Mouse (Mus musculus) forebrain, embryonic 12.5 days (tissue): ENCODE measurements around the gene Cwc27. TPM values are rescaled to one million over a fixed set of nuclear protein-coding genes. Genes with fewer than 3 reads are reported as not detected.

Experiments used
- ATAC-seq: fragments of 200-750 bp; cut with Nextera tagmentation; 2 replicates; pipeline ENCODE4 v1.8.0; 2017; ENCODE audit warnings: moderate TSS enrichment; ENCODE audit not compliant: low FRiP score
- H3K27ac ChIP-seq: fragments of 300-500 bp; sonication (generic); 2 replicates; pipeline ENCODE4 v1.5.1; 2016; ENCODE audit warnings: mild to moderate bottlenecking
- H3K27me3 ChIP-seq: fragments of 300-500 bp; sonication (generic); 2 replicates; pipeline ENCODE4 v1.6.1; 2016; ENCODE audit warnings: mild to moderate bottlenecking
- H3K36me3 ChIP-seq: fragments of 300-500 bp; sonication (generic); replicated peaks from 2 replicates; pipeline ENCODE4 v1.6.1; 2016; ENCODE audit warnings: mild to moderate bottlenecking
- H3K4me1 ChIP-seq: fragments of 300-500 bp; sonication (generic); 2 replicates; pipeline ENCODE4 v1.6.1; 2016
- H3K4me2 ChIP-seq: fragments of 300-500 bp; sonication (generic); 2 replicates; pipeline ENCODE4 v1.6.1; 2016; ENCODE audit warnings: mild to moderate bottlenecking, moderate library complexity
- H3K4me3 ChIP-seq: fragments of 300-500 bp; sonication (generic); replicated peaks from 2 replicates; pipeline ENCODE4 v1.5.1; 2016; ENCODE audit warnings: mild to moderate bottlenecking
- H3K9ac ChIP-seq: fragments of 300-500 bp; sonication (generic); 2 replicates; pipeline ENCODE4 v1.6.1; 2016; ENCODE audit warnings: mild to moderate bottlenecking
- H3K9me3 ChIP-seq: fragments of 300-500 bp; sonication (generic); 2 replicates; pipeline ENCODE4 v1.6.1; 2016
- WGBS: fragments of 180-500 bp; shearing (Covaris S2); methylation state at CpG from one replicate; pipeline ENCODE4 v1.1.7; 2016; 5-methylcytosine and 5-hydroxymethylcytosine counted together
- polyA plus RNA-seq: library from polyadenylated mRNA; unstranded; fragments of >200 nt; fragmentation: Nextera tagmentation; extraction: Ambion mirVana; gene quantifications from 2 replicates; pipeline ENCODE4 v1.2.1, GENCODE M21; 2016

Cwc27 gene
- polyA plus RNA-seq, 1 experiment from 2014 or later, result 31.7 TPM

GRCm38 (mm10) chr13:104590931-104591330, 226.0 kb downstream of the Cwc27 start:
- no peak for ATAC-seq
- no peak overlapping the region for H3K4me2 ChIP-seq
- H3K9me3 ChIP-seq, result no peaks in the 10 kb centered on the region
- no peak overlapping the region for H3K27ac ChIP-seq
- H3K36me3 ChIP-seq, result no peaks in the 10 kb centered on the region
- no peaks in the 10 kb centered on the region for H3K27me3 ChIP-seq
- H3K4me1 ChIP-seq, result peaks cover 3% of the 10 kb centered on the region; the same call in 1 of the 2 replicates
- 90% methylated on average over 7 of the region's 7 CpGs for WGBS
- H3K4me3 ChIP-seq, result no peak overlapping the region
- no peak overlapping the region for H3K9ac ChIP-seq

- Histone ChIP-seq H3K4me1 (peaks cover 3% of the 10 kb centered on the region; the same call in 1 of the 2 replicates), H3K36me3 (no peaks in the 10 kb centered on the region), H3K9ac (no peak overlapping the region), H3K4me2 (no peak overlapping the region), H3K4me3 (no peak overlapping the region), H3K9me3 (no peaks in the 10 kb centered on the region), H3K27me3 (no peaks in the 10 kb centered on the region), H3K27ac (no peak overlapping the region)
- WGBS, result 59% methylated on average over 11 of the region's 11 CpGs
- ATAC-seq, result peak; percentile 51; the same call in 1 of the 2 replicates
Observed at GRCm38 (mm10) chr13:104590097-104590607, 226.8 kb downstream of the Cwc27 start.

- Histone ChIP-seq H3K9ac (no peak overlapping the region), H3K4me3 (no peak overlapping the region), H3K36me3 (no peaks in the 10 kb centered on the region), H3K4me1 (no peaks in the 10 kb centered on the region), H3K4me2 (no peak overlapping the region), H3K27me3 (no peaks in the 10 kb centered on the region), H3K9me3 (no peaks in the 10 kb centered on the region), H3K27ac (no peak overlapping the region)
- WGBS, result 79% methylated on average over 5 of the region's 5 CpGs
- no peak for ATAC-seq
Observed at GRCm38 (mm10) chr13:104588383-104588782, 228.6 kb downstream of the Cwc27 start.

Other genes starting within 250 kb of the Cwc27 start
- 23.4 and 23.8 TPM in 2 replicates for gene Srek1ip1, start 24.7 kb downstream of the Cwc27 start, polyA plus RNA-seq
- gene Shisal2b, start 46.8 kb upstream of the Cwc27 start, polyA plus RNA-seq, result not detected in 2 replicates
- 1.5 and 1.7 TPM in 2 replicates for gene Rgs7bp, start 237.8 kb upstream of the Cwc27 start, polyA plus RNA-seq